Mouse (Mus musculus) left cerebral cortex, postnatal 10 days (tissue): ENCODE results near the gene Mob2. TPM values are rescaled to one million over a fixed set of nuclear protein-coding genes. Genes with fewer than 3 reads are reported as not detected.

Experiments used
- DNase-seq, 2 experiments: peaks; one replicate each; pipeline ENCODE4 v3.0.0; 2021 to 2022; ENCODE audit warnings: low spot score in 2 of 2, mixed read lengths in 1 of 2; ENCODE audit errors: extremely low spot score in 1 of 2
- intact Hi-C: fragments of 180-260 bp; cut with DNase I; formaldehyde crosslinking; loops from one replicate; pipeline ENCODE4 v1.15.1; 2025
- total RNA-seq, 2 experiments: library from RNA; stranded (reverse); gene quantifications; 2 replicates each; pipeline ENCODE4 v1.2.3; 2021

Gene Mob2
- 10 to 100 TPM; 23.6 to 26.7 TPM for total RNA-seq

GRCm38 (mm10) chr7:142060931-142061565 is at the start of gene Mob2:
Gene Mob2, minus strand, starts transcription at chr7:142061065.
- intact Hi-C loops: no loop called here
- DNase-seq: peak; percentile 79 to 93

GRCm38 (mm10) chr7:142104747-142105146 is 43.9 kb upstream of the Mob2 start:
- intact Hi-C loops: no loop called here
- DNase-seq: no peak

- intact Hi-C loops: loop anchor here (2.0 to 5.0 kb wide), 2 partner anchors 27 to 80 kb away; no protein-coding TSS in a partner anchor
- DNase-seq: peak; percentile 70 to 84
These were observed 36.9 kb upstream of the Mob2 start for GRCm38 (mm10) chr7:142097776-142098175.

DNA sequence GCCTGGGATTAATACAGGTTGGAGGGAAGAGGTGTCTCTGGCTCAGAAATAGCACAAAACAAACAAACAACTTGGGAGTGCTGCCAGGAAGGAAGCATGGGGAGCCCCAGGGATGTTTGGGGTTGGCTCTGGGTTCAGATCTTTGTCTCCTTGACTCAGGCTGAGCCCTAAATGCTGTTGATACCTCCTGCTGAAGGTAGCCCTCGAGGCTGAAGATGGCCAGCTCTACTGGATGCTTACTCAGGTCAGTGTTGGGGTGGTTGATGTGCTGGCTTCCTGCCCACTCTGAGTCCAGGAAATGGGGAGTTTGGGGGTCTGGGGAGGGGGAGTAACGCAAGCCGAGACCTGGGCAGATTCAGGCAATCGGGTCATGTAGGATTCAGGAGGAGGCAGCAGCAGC is 35.8 kb upstream of the Mob2 start:
- intact Hi-C loops: loop anchor here (5.0 kb wide), 1 partner anchor 79 kb away; no protein-coding TSS in a partner anchor
- DNase-seq: no peak

- peak; percentile 93 to 96 for DNase-seq
- intact Hi-C loops: loop anchor here (5.0 kb wide), 1 partner anchor 78 kb away; no protein-coding TSS in a partner anchor
These were observed 34.5 kb upstream of the Mob2 start, which contains the start of gene Dusp8 for GRCm38 (mm10) chr7:142095183-142095931. Gene Dusp8, minus strand, starts transcription at chr7:142095843.

DNA sequence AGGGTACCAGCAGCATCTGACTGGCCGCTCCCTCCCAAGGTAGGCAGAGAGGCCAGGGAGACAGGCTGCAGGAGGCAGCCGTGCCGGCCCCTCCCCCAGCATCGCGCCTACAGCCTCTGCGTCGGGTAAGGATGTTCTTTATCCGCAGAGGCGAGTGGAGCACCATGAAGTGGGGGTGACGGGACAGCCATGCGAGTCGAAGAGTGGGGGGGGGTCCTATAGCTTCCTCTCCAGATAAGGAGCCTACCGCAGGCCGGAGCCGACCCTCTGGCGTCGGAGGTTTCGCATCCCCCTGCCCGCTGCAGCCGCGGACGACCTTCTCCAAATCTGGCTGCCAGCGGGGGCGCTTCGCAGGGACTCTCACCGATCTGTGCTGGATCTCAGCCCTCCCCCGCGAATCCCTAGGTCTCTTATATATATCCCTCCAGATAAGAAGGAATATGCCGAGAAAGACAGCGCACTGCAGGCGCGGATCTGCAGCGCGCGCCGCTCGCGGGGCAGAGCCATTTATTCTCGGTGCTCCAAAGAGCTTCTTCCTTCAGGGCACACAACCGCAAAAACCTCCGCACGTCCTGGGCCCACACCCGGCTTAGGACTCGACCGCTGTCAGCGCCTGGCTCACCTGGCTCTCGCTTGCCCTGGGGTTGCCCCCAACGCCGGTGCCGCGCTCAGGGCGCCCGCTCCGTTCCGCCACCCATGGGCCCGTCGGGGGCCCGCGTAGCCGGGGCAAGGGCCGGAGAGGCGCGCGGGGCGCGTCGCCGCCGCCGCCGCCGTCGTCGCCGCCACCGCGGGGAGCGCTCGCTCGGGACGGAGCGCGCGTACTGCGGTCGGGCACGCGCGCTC is 33.7 kb upstream of the Mob2 start:
- intact Hi-C loops: loop anchor here (5.0 kb wide), 1 partner anchor 77 kb away; no protein-coding TSS in a partner anchor
- DNase-seq: peak in 1 of 2 experiments; percentile 72

GRCm38 (mm10) chr7:142093696-142094240 is 32.9 kb upstream of the Mob2 start:
- DNase-seq: no peak
- intact Hi-C loops: no loop called here

- DNase-seq: no peak
- intact Hi-C loops: no loop called here
These were observed 32.1 kb upstream of the Mob2 start for GRCm38 (mm10) chr7:142092991-142093390.

DNA sequence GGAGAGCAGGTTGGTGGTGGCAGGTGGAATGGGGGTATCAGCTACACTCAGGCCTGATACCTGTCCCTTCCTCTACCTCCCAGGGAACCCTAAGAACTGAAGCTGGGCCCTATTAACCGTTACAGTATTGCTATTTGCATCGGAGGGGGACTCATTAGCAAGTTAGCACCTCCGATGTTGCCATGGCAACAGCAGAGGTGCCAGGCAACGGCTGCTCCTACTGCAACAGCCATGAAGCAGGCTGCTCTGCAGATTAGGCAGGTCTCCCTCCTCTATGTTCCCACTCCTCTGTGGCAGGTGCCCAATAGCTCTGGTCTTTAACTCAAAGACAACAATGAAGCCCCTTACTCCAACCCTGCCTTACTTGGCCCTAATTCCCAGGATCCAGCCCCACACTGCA is 31.0 kb upstream of the Mob2 start:
- DNase-seq: peak in 1 of 2 experiments; percentile 64
- intact Hi-C loops: no loop called here

DNA sequence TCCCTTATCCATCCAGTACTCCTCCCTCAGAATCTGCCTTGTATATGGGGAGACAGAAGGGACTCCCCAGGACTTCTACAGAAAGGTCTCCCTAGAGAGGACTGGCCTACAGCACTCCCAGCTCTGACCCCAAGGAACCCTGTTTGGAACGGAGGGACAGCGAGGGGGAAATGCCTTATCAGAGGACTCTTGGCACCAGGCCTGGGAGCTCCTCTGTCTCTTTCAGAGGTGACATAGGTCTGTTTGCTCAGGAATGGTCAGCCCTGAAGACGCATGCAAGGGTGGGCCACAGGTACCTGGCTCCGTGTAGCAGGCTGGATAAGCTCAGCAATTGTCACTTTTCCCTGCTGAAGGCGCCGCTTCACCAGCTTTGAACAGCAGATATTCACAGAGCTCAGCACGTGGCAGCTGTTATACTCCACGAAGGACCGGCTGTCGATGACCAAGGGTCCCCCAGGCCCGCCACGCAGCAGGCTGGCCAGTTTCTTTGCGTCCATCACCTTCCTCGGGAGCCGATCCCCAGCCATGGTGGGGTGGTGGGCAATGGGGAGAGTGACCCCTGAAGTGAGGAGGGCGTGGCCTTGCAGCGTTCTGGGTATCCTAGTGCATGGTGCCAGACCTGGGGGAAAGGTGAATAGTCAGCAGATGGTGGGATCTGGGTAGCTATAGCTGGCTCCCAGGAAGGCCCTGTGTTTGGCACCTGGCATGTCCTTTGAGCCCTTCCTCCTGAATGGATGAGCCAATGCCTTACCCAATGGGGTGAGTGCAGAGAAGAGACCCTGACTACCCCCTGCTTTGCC is 29.0 kb upstream of the Mob2 start:
- peak in 1 of 2 experiments; percentile 32 for DNase-seq
- intact Hi-C loops: no loop called here

DNA sequence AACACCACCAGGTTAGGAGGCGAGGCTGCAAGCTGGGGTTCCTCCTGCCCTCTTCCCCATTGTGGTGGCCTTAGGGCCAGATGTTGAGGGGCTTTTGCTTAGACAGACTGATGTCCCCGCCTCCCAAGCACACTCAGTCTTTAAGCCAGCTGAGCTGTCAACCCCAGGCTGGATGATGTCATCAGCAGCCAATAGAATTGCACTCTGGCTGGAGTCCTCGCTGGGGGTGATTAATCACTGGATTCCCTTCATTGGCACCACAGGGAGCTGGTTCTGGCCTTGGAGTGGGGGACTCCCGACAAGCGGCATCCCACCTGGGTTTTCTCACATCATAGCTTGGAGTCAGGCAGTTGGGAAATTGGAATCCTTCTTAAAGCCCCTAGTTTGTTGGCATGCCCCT is 28.0 kb upstream of the Mob2 start:
- intact Hi-C loops: no loop called here

GRCm38 (mm10) chr7:142087069-142087652 is 26.3 kb upstream of the Mob2 start:
- DNase-seq: no peak
- intact Hi-C loops: no loop called here

More for the DNA sequence above, 28.0 kb upstream of the Mob2 start:
- DNase-seq: peak in 1 of 2 experiments; percentile 55

DNA sequence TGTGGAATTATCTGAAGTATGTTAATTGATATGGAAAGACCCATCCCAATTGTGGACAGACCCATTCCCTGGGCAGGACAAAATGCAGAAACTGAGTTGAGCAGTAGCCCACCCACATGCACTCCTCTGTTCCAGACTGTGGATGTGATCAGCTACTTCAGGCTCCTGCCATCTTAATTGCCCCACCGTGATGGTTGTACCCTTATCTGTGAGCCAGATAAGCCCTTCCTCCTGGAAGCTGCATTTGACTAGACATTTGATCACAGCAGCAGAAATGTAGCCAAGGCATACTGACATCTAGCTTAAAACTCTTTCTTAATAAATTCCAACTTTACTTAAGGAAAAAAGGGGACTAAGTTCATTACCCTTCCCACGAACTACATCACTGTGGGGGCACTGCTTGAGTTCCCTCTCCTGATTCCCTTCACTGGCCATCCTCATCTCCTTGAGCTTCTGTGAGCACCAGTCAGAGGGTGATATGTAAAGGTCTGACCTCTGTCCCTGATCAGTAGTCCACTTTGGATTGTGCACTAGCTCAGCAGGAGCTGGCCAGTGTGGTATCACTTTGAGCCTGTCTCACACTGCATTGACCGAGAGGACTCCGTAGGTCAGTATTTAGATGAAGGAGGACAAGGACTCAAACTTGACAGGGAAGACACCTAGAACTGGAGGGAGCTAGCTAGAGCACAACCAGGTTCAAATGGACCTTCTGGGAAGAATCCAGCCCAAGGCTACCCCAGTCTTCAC is 25.5 kb upstream of the Mob2 start:
- intact Hi-C loops: no loop called here
- no peak for DNase-seq

DNA sequence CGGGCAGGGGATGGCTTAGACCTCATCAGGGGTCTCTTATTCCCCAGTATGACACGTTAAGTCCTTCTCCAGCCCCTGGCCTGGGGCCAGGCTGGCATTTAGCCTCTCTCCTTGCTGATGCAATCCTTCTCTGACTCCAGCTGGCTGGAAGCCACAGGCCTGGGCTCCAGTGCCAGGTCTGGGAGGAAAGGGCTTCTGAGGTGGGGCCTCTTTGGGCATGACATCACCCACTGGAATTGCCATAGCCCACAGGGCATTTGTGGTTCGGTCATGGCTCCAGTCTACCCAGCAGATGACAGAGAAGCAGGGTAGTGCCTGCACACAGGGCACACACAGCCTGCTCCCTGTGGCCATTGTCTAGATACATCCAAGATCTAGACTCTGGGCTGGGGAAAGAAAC is 24.0 kb upstream of the Mob2 start:
- DNase-seq: peak in 1 of 2 experiments; percentile 76
- intact Hi-C loops: no loop called here

DNA sequence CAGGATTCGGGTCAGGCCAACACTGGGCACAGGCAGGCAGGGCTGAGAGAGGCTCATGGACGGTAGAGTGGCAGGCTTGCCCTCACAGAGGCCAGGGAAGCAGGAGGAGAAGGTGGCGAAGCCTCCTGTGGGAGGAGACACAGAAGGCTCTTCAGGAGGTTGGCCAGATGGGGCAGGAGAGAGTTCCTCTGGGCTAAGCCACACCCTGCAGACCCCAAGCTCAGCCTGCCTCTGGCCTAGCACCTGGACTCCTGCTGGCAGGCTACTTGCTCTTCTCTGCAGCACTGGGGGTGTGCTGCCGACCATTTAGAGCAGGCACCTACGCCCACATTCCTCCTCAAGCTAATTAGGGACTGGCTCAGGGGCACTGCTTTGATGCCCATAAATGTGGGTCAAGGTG is 23.5 kb upstream of the Mob2 start:
- intact Hi-C loops: no loop called here
- DNase-seq: no peak

DNA sequence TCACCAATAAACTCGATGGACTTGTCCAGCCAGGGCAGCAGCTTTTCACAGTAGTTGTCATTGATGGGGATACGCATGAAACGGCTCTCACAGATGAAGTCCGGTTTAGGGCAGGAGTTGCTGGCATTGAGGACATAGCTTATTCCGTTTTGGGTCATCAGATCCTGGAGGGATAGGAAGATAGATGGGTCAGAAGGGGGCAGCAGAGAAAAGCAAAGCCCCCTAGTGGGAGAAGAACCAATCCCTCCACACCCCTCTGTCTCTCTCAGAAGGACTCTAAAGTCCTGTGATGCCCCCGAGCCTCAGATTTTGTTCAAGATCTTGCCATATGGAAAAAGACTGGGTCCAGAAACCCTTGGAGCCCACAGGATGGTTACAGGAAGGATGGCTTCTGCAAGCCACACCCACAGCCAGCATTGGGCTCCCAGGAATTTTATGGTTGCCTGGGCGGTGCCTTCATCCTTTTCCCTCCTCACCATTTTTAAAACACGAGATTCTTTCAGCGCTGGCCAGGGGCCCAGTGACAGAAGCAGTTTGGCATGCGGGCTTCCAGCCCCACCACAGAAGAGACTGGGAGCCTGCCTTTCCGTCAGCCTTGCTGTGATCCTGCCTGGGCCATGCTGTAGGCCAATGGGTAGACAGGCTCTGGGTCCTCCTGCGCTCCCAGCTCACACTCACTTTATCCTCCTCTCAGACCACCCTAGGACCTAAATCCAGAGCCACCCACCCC is 22.9 kb upstream of the Mob2 start:
- intact Hi-C loops: no loop called here
- DNase-seq: peak in 1 of 2 experiments; percentile 59
